Mouse (Mus musculus): ENCODE measurements around the gene Adh4.
"Not testable (repeated sequence)": the region's sequence is repeated elsewhere in the genome, so short reads cannot be mapped to it uniquely, and the experiment has no call there.

Gene Adh4

DNA sequence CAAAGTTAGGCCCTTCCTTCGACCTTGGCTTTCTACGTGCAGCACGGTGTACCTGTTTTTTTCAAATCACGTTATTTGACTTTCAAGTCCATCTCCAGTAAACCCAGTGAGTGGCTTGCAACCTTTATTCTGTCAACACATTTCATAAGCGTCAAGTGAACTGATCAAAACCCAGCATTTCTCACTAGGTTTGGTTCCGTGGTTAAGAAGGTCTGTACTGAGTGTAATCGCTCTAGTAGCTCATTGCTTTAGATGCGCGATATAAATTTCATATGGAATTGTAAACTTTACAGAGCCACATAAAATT is 28.2 kb downstream of the Adh4 start:
- no peak for DNase-seq (ENCODE audit: low read depth, low spot score)

DNA sequence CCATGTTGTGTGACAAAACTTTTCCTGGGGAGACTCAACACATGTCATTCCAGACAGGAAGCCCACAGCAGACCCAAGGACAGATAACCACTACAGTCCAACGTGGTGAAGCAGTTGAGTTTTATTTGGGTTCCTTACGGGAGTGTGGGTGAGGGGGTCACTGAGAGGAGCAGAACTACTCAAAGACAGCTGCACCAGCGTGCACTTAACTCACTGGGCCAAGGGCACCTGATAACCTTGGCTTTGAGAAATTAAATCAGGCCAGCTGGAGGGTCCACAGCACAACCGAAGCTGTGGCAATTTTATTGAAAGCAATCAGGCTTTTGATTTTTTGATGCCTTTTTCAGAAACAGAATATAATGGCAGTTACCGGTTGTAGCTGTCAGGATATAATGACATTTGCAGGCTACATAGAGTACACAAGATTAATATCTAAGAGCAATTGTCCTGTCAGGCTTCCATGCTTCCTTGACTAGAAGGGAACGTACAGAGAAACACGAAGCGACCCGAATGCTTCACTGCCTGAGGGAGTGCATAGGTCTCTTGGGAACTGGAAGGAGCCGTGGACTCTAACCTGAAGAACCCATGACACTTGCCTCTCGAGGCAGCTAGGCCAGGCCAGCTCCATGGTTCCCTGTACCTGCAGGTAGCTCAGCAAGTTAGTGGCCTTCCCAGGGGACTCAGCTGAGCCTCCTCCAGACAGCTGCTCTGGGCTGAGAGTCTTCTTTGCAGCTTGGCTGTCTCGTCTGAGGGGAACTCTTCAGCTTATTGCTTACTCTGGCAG is 33.0 kb downstream of the Adh4 start:
- no peak for DNase-seq (ENCODE audit: low read depth, low spot score)

DNA sequence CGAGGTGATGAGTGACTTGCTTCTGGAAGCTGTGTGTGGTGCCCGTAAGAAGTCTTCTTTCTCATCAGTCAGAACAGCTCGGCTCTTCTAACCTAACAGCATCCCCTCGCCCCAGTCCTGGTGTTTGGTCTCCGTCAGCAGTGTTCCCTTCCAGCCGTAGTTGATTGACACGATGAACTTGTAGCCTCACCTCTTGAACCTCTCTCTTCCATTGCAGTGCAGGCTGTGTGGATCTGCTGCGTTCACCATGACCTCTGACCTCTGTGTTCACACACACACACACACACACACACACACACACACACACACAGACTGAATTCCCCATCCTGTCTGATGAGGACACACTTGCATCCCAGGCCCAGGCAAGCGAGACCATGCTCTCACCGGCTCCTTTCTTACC is 36.9 kb downstream of the Adh4 start:
- DNase-seq (ENCODE audit: low read depth, low spot score) = no peak

DNA sequence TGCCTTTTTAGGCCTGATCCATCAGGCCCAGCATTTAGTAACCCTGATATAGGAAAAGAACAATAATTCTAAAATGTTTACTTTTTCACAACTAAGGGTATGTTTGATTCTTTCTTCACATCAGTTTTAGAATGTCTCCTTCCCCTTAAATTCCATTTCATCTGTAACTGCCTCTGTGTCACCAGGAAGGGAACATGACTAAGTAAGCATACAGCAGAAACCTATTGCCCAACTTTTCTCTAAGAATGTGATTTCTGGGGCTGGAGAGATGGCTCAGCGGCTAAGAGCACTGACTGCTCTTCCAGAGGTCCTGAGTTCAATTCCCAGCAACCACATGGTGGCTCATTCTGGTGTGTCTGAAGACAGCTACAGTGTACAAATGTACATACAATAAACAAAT is 39.0 kb downstream of the Adh4 start:
- no peak for DNase-seq (ENCODE audit: low read depth, low spot score)

DNA sequence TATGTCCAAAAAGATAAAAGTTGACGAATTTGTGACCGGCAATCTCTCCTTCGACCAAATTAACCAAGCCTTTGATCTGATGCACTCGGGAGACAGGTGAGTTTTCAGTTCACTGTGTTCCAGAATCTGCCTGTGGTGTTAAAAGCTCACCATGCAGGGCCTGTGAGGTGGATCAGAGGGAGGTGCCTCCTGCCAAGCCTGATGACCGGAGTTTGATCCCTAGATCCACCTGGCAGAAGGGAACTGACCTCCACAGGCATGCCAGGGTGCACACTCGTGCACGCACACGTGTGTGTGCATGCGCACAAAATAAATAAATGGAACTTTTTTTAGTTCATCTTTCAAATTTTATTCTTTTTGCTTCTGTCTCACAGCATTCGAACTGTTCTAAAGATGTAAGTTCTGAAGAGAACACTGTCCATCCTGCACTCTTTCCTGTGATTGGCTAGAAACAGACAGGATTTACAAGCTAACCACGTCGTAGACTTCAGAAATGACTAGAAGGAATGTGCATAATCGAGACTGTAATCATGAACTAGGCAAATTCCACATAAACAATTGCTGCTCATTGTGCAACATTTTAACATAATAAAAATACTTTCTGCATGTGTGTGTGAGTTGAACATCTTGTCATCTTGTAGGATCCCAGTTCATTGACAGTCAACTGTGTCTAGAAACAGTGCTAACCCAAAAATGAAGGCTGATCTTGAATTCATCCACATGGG is 39.6 kb downstream of the Adh4 start:
- DNase-seq (ENCODE audit: low read depth, low spot score) = no peak

DNA sequence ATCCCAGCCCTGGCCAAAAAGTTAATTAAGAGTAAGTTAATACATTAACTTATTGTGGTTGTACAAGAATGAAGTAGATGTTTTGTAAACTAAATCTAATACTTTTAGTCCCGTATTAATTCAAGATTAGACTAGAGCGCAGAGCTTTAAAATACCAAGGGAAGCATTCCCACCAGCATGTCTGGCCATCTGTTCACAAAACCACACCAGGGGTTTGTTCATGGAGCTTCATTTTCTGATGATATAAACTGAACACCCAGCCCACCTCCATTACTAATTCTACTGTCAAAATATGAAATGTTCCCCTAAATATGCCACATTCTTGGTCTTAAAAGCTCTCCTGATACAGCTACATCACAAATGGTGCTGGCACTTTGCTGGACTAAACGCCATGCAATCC is 43.2 kb downstream of the Adh4 start:
- DNase-seq (ENCODE audit: low read depth, low spot score) = no peak

DNA sequence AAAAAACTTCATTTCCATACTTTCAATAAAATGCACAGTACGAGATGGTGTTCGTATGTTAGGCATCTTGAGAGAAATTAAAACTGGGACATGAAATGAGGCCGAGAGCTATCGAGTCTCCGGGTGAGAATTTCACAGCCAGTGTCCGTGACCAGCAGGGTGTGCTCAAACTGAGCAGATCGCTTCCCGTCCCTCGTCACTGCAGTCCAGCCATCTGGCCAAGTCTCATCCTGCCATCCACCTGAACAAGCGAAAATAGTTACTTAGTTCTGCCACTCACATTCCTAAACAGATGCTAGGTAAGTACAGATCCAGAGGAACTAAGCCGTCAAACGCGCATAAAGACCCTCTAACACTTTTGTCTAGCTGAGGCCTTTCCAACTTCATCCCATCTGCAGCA is 45.0 kb downstream of the Adh4 start:
- DNase-seq (ENCODE audit: low read depth, low spot score) = no peak

DNA sequence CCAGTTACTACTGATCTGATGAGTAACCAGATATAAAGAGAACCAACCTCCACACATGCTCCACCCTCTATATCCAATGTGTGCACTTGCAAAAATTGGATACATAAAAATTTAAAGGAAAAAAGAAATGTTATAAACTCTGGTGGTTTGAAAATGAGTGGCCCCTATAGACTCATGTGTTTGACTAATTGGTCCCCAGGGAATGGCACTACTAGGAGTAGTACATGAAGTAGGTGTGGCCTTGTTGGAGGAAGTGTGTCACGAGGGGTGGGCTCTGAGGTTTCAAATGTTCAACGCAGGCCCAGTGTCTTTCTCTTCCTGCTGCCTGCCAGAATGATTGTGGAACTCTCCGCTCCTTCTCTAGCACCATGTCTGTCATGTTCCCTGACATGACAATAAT is 46.6 kb downstream of the Adh4 start:
- DNase-seq (ENCODE audit: low read depth, low spot score) = no peak

DNA sequence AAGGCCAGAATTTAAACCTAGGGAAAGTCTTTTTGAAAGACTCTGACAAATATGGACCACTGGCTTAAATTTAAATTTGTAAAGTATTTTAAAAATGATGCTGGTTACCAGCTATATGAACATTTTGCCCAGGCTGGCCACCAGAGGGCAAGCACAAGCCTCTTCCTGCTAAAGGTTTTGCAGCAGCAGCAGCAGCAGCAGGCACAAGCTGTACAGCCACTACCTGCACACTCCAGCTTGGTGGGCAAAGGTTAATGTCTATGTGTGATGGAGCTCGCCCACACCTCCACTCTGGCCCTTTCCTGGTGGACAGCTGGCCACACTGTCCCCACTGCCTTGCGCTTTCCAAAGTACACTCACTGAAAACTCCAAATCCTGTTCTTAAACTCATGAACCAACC is 47.9 kb downstream of the Adh4 start:
- no peak for DNase-seq (ENCODE audit: low read depth, low spot score)

DNA sequence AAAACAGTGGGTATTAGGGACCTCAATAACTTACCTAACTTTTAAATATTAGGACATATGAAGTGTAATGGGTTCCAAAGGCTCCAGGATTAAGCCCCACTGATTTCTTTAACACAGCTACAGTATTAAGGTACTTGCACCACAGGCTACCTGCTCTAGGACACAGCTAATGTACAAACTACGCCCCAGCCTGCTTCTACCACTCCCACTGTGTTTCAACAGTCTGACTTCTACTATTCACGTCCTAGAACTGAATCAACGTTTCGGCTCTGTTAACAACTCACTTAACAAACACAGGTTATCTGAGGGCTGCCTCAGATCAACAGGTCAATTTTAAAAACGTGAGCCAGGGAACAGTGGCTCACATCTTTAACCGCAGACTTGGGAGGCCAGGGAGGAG is 48.5 kb downstream of the Adh4 start:
- DNase-seq (ENCODE audit: low read depth, low spot score) = no peak

DNA sequence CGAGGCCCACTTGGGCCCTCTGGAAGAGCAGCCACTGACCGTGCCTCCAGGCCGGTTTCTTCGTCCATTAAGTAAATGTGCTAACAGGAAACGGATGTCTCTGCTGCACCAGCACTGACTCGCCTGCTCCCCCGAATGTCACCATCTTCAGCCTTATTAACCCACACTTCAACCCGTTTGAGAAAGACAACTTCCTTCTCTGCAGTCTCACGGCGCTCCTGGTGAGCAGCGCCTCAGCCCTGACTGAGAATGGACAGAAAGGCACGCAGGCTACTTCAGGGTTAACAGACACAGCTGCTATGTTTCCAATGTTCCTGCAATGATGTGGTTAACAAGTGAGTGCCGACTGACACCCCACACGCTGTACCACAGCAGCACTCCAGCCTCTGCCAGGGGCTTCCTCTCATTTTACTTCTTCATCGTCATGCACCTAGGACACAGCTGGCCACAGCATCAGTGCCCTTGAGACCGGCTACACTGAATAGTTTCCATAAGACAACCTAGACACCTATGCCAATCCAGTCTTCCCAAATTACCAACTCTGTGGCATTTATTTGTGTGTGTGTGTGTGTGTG is 49.4 kb downstream of the Adh4 start:
- no peak for DNase-seq (ENCODE audit: low read depth, low spot score)

DNA sequence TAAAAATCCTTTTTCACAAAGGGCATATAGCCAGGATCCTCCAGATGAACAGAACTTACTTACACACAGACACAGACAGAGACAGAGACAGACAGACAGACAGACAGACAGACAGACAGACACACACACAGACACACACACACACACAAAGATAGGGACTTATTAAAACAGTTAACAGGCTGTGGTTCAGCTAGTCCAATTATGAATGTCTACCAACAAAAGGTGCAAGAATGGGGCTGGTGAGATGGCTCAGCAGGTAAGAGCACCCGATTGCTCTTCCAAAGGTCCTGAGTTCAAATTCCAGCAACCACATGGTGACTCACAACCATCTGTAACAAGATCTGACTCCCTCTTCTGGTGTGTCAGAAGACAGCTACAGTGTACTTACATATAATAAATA is 51.4 kb downstream of the Adh4 start:
- DNase-seq (ENCODE audit: low read depth, low spot score) = not testable (repeated sequence)

DNA sequence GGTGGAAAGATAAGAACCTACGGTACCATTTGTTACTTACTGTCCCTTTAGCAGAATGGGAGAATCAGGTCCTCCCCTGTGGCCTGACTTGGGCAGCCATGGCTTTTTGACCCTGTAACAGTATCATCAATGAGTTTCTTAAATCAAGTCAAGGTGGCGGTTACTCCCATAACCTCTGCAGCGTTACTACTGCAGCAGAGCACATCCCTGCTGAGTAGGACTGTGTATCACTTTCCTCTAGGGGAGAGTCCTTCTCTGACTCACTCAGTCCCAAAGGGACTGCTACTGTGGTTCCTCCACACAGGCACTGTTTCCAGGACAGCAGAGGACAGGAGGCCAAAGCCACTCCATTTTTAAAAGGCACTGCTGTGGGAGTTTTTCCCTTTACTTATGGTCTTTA is 55.8 kb downstream of the Adh4 start:
- no peak for DNase-seq (ENCODE audit: low read depth, low spot score)

DNA sequence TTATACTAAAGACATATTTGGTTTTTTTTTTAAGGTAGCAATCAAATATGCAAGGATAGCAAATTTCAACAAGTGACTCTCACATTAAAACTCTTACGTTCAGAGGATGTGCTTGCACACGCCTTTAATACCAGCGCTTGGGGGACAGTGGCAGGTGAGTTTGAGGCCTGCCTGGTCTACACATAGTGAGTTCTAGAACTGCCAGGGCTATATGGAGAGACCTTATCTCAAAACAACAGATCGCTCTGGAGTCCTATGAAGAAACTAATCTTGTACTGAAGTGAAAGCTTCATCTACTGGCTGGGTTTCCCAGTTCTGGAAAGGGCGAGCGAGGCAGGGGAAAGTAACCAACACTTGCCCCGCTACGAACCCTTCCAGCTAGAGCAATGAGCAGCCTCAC is 64.2 kb downstream of the Adh4 start:
- DNase-seq (ENCODE audit: low read depth, low spot score) = no peak

All from retina, postnatal 7 days (tissue).